Mouse (Mus musculus): ENCODE data around the gene C530008M17Rik.

DNA sequence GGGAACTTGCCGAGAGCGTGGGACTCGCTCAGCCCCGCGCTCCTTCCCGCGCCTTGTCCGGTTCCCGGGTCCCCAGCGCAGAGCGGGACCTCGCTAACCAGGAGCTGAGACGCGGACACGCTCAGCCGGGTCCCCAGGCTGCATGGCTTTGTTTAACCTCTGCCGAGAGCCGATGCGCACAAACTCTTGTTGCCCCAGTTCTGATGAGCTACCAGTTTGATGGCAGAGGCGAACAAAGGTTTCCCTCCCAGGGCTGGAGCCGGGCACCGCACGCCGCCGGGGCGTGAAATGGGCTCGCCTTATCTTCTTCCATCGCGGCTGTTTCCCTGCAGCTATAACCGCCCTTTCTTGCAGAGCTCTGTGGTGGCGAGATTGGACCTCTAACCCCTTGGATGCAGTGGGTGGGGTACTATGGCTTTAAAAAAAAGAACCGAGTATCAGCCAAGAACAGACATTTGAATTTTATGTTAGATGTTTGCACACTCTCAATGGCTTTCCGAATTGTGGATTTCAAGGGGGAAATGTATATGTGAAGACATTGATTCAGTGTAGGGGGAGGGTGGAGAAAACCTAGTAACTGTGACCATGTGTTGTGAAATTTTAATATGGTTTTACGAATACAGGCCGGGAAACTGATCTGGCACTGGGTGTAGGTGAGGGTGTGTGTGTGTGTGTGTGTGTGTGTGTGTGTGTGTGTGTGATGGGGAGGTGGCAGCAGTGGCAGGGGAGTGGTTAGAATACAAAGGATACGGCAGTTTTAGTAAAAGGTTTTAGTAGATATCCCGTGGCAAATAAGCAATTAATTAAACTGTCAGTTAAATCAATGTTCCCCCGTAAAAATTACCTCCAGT lies 2.0 kb downstream of the C530008M17Rik start:
- TF ChIP-seq CTCF (IDR thresholded peaks at IDR 0.05; ENCODE audit: borderline replicate concordance, insufficient read depth, low read depth, low read length) (no peak), POLR2A (IDR thresholded peaks at IDR 0.05; ENCODE audit: borderline replicate concordance, insufficient read depth, low read length) (no peak)

All from cerebellum, adult 2 months (tissue).